Mouse (Mus musculus) stomach, postnatal 0 days (tissue): ENCODE measurements at regions not wholly inside any gene's neighbourhood (a gene's known extent, or its start where the extent isn't known, plus 50 kb on each side); places are given as distances from the start of the nearest gene placed in this dataset.
A peak's percentile ranks its signal among the peaks of the same experiment; 100 is the strongest.

ENCODE experiments used
- ATAC-seq: fragments of 200-750 bp; cut with Nextera tagmentation; 2 replicates; pipeline ENCODE4 v1.8.0; 2017; ENCODE audit not compliant: low FRiP score, low TSS enrichment
- DNase-seq: peaks from one replicate; pipeline ENCODE4 v3.0.0-alpha.2; 2016; ENCODE audit warnings: low spot score
- H3K27ac ChIP-seq: fragments of 300-500 bp; sonication (generic); replicated peaks from 2 replicates; pipeline ENCODE4 v1.5.1; 2014; ENCODE audit warnings: mild to moderate bottlenecking, control low read depth
- H3K27me3 ChIP-seq: fragments of 300-500 bp; sonication (generic); 2 replicates; pipeline ENCODE4 v1.6.1; 2014; ENCODE audit warnings: low read length; ENCODE audit not compliant: control insufficient read depth, insufficient read depth
- H3K36me3 ChIP-seq: fragments of 300-500 bp; sonication (generic); 2 replicates; pipeline ENCODE4 v1.6.1; 2014; ENCODE audit warnings: low read length, mixed read lengths; ENCODE audit not compliant: control insufficient read depth, insufficient read depth
- H3K4me1 ChIP-seq: fragments of 300-500 bp; sonication (generic); replicated peaks from 2 replicates; pipeline ENCODE4 v1.6.1; 2014; ENCODE audit warnings: antibody characterized with exemption; ENCODE audit not compliant: control insufficient read depth, insufficient read depth
- H3K4me2 ChIP-seq: fragments of 300-500 bp; sonication (generic); replicated peaks from 2 replicates; pipeline ENCODE4 v1.6.1; 2014; ENCODE audit warnings: low read depth, mild to moderate bottlenecking, control low read depth, moderate library complexity
- H3K4me3 ChIP-seq: fragments of 300-500 bp; sonication (generic); 2 replicates; pipeline ENCODE4 v1.5.1; 2014; ENCODE audit warnings: low read depth, low read length, control low read depth
- H3K9ac ChIP-seq: fragments of 300-500 bp; sonication (generic); 2 replicates; pipeline ENCODE4 v1.6.1; 2014; ENCODE audit warnings: mild to moderate bottlenecking, low read length, control low read depth, mixed read lengths
- H3K9me3 ChIP-seq: fragments of 300-500 bp; sonication (generic); 2 replicates; pipeline ENCODE4 v1.6.1; 2016; ENCODE audit warnings: low read length; ENCODE audit not compliant: control insufficient read depth
- CTCF ChIP-seq: IDR thresholded peaks from 2 replicates; pipeline ENCODE4 v1.5.1; 2016; ENCODE audit warnings: antibody characterized with exemption, low read depth, mild to moderate bottlenecking, moderate library complexity
- EP300 ChIP-seq: optimal IDR thresholded peaks from 2 replicates; pipeline ENCODE3; 2016; ENCODE audit warnings: antibody characterized with exemption
- WGBS: fragments of 180-500 bp; shearing (Covaris S2); extraction: QIAGEN DNeasy Blood & Tissue Kit; methylation state at CpG from one replicate; pipeline ENCODE4 v1.1.7; 2014; 5-methylcytosine and 5-hydroxymethylcytosine counted together

GRCm38 (mm10) chr2:166432531-166432930, 277.1 kb upstream of the Sulf2 start:
- Histone ChIP-seq H3K9ac (no peak overlapping the region), H3K27ac (no peak overlapping the region), H3K9me3 (no peaks in the 10 kb centered on the region), H3K4me3 (no peak overlapping the region), H3K27me3 (no peaks in the 10 kb centered on the region), H3K4me2 (no peak overlapping the region), H3K36me3 (no peaks in the 10 kb centered on the region), H3K4me1 (no peaks in the 10 kb centered on the region)
- 55% methylated on average over 8 of the region's 8 CpGs for WGBS
- no peak for DNase-seq
- TF ChIP-seq EP300: no peak
- ATAC-seq: no peak

DNA sequence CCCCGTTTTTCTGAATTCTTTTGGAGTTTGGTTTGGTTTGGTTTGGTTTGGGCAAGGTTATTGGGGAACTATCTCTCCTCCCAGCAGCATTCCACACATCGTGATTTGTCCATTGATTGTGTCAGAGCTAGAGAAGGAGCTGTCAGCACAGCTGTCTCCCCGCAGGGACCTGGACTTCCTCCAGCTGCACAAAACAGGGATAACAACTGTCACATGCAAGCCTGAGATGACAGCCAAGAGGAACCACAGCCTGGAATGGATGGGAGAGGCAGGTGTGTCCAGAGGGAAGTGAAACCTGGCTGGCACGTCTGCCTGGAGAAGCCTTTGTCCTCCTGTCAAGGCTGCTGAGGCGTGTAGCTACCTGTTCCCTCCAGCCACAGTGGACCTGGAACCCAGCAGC, 274.5 kb upstream of the Sulf2 start:
- 23% methylated on average over 5 of the region's 5 CpGs for WGBS
- DNase-seq: no peak
- Histone ChIP-seq H3K4me2 (no peak overlapping the region), H3K36me3 (no peaks in the 10 kb centered on the region), H3K9ac (no peak overlapping the region), H3K27me3 (no peaks in the 10 kb centered on the region), H3K27ac (no peak overlapping the region), H3K9me3 (no peaks in the 10 kb centered on the region), H3K4me1 (no peaks in the 10 kb centered on the region), H3K4me3 (no peak overlapping the region)
- no peak for ATAC-seq
- TF ChIP-seq EP300 (no peak), CTCF (no peak)

DNA sequence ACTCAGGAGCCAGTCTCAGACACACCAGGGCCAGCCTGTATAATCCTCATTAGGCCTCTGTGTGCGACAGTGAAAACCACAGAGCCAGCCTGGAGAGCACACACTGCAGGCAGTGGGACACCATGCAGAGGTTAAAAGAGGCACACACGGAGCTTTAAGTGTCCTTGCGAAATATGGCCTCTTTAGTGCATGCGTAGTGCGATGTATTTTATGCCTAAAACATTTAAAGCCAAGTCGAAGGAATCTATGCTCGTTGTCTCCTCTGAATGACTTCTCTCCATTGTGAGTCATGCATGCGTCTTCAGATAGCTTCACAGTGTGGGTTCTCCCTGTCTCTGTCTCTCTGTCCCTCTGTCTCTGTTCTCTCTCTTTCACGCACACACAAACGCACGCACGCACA, 274.0 kb upstream of the Sulf2 start:
- Histone ChIP-seq H3K9ac (no peak overlapping the region), H3K4me2 (no peak overlapping the region), H3K27ac (no peak overlapping the region), H3K9me3 (no peaks in the 10 kb centered on the region), H3K4me3 (no peak overlapping the region), H3K36me3 (no peaks in the 10 kb centered on the region), H3K27me3 (no peaks in the 10 kb centered on the region), H3K4me1 (no peaks in the 10 kb centered on the region)
- ATAC-seq (no peak), DNase-seq (no peak)
- TF ChIP-seq EP300: no peak
- TF ChIP-seq CTCF: no peak
- WGBS: 75% methylated on average over 12 of the region's 12 CpGs

DNA sequence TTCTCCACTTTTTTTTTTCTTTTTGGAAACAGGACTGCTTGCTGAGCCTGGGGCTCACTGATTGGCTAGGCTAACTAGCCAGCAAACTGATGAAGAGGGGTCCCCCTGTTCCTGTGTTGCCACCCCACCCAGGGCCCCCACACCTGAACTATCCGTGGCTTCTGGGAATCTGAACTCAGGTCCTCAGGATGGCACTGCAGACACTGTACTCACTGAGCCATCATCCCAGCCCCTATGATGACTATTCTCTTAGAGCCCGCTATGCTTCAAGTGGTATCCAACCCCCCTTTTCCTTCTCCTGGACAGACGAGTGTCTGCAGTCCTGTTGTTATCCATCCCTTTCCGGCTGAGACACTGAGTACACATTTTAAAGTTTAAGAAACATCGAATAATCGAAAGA, 271.9 kb upstream of the Sulf2 start:
- no peaks in the 10 kb centered on the region for H3K27me3 ChIP-seq
- no peaks in the 10 kb centered on the region for H3K4me1 ChIP-seq
- no peak overlapping the region for H3K9ac ChIP-seq
- TF ChIP-seq EP300: no peak
- no peak for TF ChIP-seq CTCF
- H3K4me3 ChIP-seq: no peak overlapping the region
- no peak for DNase-seq
- H3K27ac ChIP-seq: no peak overlapping the region
- ATAC-seq: no peak
- H3K9me3 ChIP-seq: no peaks in the 10 kb centered on the region
- H3K36me3 ChIP-seq: no peaks in the 10 kb centered on the region
- 62% methylated on average over 6 of the region's 6 CpGs for WGBS
- H3K4me2 ChIP-seq: no peak overlapping the region

DNA sequence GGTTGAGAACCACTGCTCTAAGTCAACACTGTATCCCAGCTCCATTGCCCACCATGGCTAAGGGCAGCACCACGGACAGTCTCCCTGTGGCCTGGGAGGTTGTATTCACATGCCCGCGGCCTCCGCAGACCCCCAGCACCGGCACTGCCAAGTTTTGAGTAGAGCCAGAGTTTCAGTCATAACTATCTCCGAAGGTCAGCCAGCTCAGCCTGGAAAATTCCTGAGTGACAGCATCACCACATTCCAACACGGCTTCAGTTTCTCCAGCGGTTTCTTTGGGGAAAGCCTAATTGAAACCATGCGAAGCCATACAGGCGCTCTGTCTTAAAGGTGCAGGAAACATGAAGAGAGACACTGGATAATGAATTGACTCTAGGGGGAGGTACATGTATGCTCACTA, 271.5 kb upstream of the Sulf2 start:
- Histone ChIP-seq H3K4me3 (no peak overlapping the region), H3K9ac (no peak overlapping the region), H3K36me3 (no peaks in the 10 kb centered on the region), H3K9me3 (no peaks in the 10 kb centered on the region), H3K27me3 (no peaks in the 10 kb centered on the region), H3K27ac (no peak overlapping the region), H3K4me1 (no peaks in the 10 kb centered on the region), H3K4me2 (no peak overlapping the region)
- TF ChIP-seq EP300: no peak
- TF ChIP-seq CTCF: no peak
- DNase-seq (peak; percentile 45), ATAC-seq (peak; percentile 42; the same call in 1 of the 2 replicates)
- 20% methylated on average over 10 of the region's 10 CpGs for WGBS

DNA sequence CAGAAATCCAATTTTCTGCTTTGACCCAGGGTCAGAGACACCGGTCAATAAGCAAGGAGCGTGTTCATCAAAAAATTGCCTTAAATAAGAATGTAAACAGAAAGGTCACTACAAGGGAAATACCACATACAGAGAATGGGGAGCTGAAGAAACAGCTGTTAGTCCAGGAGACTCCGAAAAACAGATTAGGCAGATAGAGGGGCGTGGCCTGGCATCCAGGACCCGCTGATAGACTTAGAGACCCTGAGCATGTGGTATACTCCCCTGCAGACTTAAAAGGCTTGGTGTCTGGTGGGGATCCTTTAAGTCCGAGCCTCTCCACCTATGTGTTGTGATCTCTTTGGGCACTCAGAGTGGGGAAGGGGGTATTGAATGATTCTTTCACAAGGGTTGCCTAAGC, 271.0 kb upstream of the Sulf2 start:
- Histone ChIP-seq H3K9me3 (no peaks in the 10 kb centered on the region), H3K36me3 (no peaks in the 10 kb centered on the region), H3K4me2 (no peak overlapping the region), H3K4me1 (no peaks in the 10 kb centered on the region), H3K27me3 (no peaks in the 10 kb centered on the region), H3K27ac (no peak overlapping the region), H3K4me3 (no peak overlapping the region), H3K9ac (no peak overlapping the region)
- ATAC-seq: no peak
- no peak for DNase-seq
- 46% methylated on average over 6 of the region's 6 CpGs for WGBS
- TF ChIP-seq EP300 (no peak), CTCF (no peak)
